Mouse (Mus musculus): Measurements from ENCODE around the gene Cygb. TPM values are rescaled to one million over a fixed set of nuclear protein-coding genes. Genes with fewer than 3 reads are reported as not detected.
"Not testable (repeated sequence)": the region's sequence is repeated elsewhere in the genome, so short reads cannot be mapped to it uniquely, and the experiment has no call there.

The Cygb gene
- polyA plus RNA-seq, 1 experiment: not detected

GRCm38 (mm10) chr11:116668381-116668825 lies 14.3 kb upstream of the Cygb start:
- Histone ChIP-seq H3K27ac (ENCODE audit: insufficient read depth, low read depth, low read length) (no peak overlapping the region), H3K4me1 (ENCODE audit: control insufficient read depth, insufficient read depth, low read length) (peaks cover 6% of the 10 kb centered on the region), H3K4me3 (ENCODE audit: insufficient read depth, low read length) (no peak overlapping the region)
- no peak for TF ChIP-seq CTCF (IDR thresholded peaks at IDR 0.05; ENCODE audit: low read depth, low read length)
- TF ChIP-seq POLR2A (IDR thresholded peaks at IDR 0.05; ENCODE audit: borderline replicate concordance, low read depth, low read length): no peak

- Histone ChIP-seq H3K4me1 (ENCODE audit: control insufficient read depth, insufficient read depth, low read length) (peaks cover 4% of the 10 kb centered on the region), H3K4me3 (ENCODE audit: insufficient read depth, low read length) (no peak overlapping the region), H3K27ac (ENCODE audit: insufficient read depth, low read depth, low read length) (no peak overlapping the region)
- TF ChIP-seq CTCF (IDR thresholded peaks at IDR 0.05; ENCODE audit: low read depth, low read length) (no peak), POLR2A (IDR thresholded peaks at IDR 0.05; ENCODE audit: borderline replicate concordance, low read depth, low read length) (no peak)
Measured at GRCm38 (mm10) chr11:116667930-116668329, 13.8 kb upstream of the Cygb start.

GRCm38 (mm10) chr11:116667012-116667411 lies 12.9 kb upstream of the Cygb start:
- H3K4me3 ChIP-seq (ENCODE audit: insufficient read depth, low read length); H3K4me1 ChIP-seq (ENCODE audit: control insufficient read depth, insufficient read depth, low read length); H3K27ac ChIP-seq (ENCODE audit: insufficient read depth, low read depth, low read length): not testable (repeated sequence)

- no peak for TF ChIP-seq POLR2A (IDR thresholded peaks at IDR 0.05; ENCODE audit: borderline replicate concordance, low read depth, low read length)
- no peak for TF ChIP-seq CTCF (IDR thresholded peaks at IDR 0.05; ENCODE audit: low read depth, low read length)
- Histone ChIP-seq H3K27ac (ENCODE audit: insufficient read depth, low read depth, low read length) (no peak overlapping the region), H3K4me1 (ENCODE audit: control insufficient read depth, insufficient read depth, low read length) (peaks cover 4% of the 10 kb centered on the region), H3K4me3 (ENCODE audit: insufficient read depth, low read length) (no peak overlapping the region)
Measured at GRCm38 (mm10) chr11:116666566-116666965, 12.5 kb upstream of the Cygb start.

- Histone ChIP-seq H3K4me3 (ENCODE audit: insufficient read depth, low read length) (no peak overlapping the region), H3K4me1 (ENCODE audit: control insufficient read depth, insufficient read depth, low read length) (peaks cover 4% of the 10 kb centered on the region), H3K27ac (ENCODE audit: insufficient read depth, low read depth, low read length) (no peak overlapping the region)
- no peak for TF ChIP-seq CTCF (IDR thresholded peaks at IDR 0.05; ENCODE audit: low read depth, low read length)
Measured at GRCm38 (mm10) chr11:116665289-116665688, 11.2 kb upstream of the Cygb start.

- TF ChIP-seq CTCF (IDR thresholded peaks at IDR 0.05; ENCODE audit: low read depth, low read length) (no peak), POLR2A (IDR thresholded peaks at IDR 0.05; ENCODE audit: borderline replicate concordance, low read depth, low read length) (no peak)
- no peak overlapping the region for H3K4me3 ChIP-seq (ENCODE audit: insufficient read depth, low read length)
- H3K4me1 ChIP-seq (ENCODE audit: control insufficient read depth, insufficient read depth, low read length): peaks cover 4% of the 10 kb centered on the region
- no peak overlapping the region for H3K27ac ChIP-seq (ENCODE audit: insufficient read depth, low read depth, low read length)
Measured at GRCm38 (mm10) chr11:116661948-116662377, 7.8 kb upstream of the Cygb start.

- Histone ChIP-seq H3K4me1 (ENCODE audit: control insufficient read depth, insufficient read depth, low read length) (peaks cover 2% of the 10 kb centered on the region), H3K4me3 (ENCODE audit: insufficient read depth, low read length) (no peak overlapping the region), H3K27ac (ENCODE audit: insufficient read depth, low read depth, low read length) (no peak overlapping the region)
- TF ChIP-seq CTCF (IDR thresholded peaks at IDR 0.05; ENCODE audit: low read depth, low read length) (no peak), POLR2A (IDR thresholded peaks at IDR 0.05; ENCODE audit: borderline replicate concordance, low read depth, low read length) (no peak)
Measured at GRCm38 (mm10) chr11:116661291-116661947, 7.3 kb upstream of the Cygb start.

GRCm38 (mm10) chr11:116660181-116660580 lies 6.1 kb upstream of the Cygb start:
- TF ChIP-seq CTCF (IDR thresholded peaks at IDR 0.05; ENCODE audit: low read depth, low read length) (no peak), POLR2A (IDR thresholded peaks at IDR 0.05; ENCODE audit: borderline replicate concordance, low read depth, low read length) (no peak)
- Histone ChIP-seq H3K27ac (ENCODE audit: insufficient read depth, low read depth, low read length) (no peak overlapping the region), H3K4me3 (ENCODE audit: insufficient read depth, low read length) (no peak overlapping the region), H3K4me1 (ENCODE audit: control insufficient read depth, insufficient read depth, low read length) (no peaks in the 10 kb centered on the region)

- no peak overlapping the region for H3K4me3 ChIP-seq (ENCODE audit: insufficient read depth, low read length)
Measured at GRCm38 (mm10) chr11:116659027-116659621, 5.0 kb upstream of the Cygb start.

GRCm38 (mm10) chr11:116658238-116658637 lies 4.1 kb upstream of the Cygb start:
- no peak overlapping the region for H3K4me3 ChIP-seq (ENCODE audit: insufficient read depth, low read length)
- TF ChIP-seq POLR2A (IDR thresholded peaks at IDR 0.05; ENCODE audit: borderline replicate concordance, low read depth, low read length) (no peak), CTCF (IDR thresholded peaks at IDR 0.05; ENCODE audit: low read depth, low read length) (no peak)
- H3K27ac ChIP-seq (ENCODE audit: insufficient read depth, low read depth, low read length): no peak overlapping the region
- no peaks in the 10 kb centered on the region for H3K4me1 ChIP-seq (ENCODE audit: control insufficient read depth, insufficient read depth, low read length)

More at GRCm38 (mm10) chr11:116659027-116659621, 5.0 kb upstream of the Cygb start:
- no peak for TF ChIP-seq POLR2A (IDR thresholded peaks at IDR 0.05; ENCODE audit: borderline replicate concordance, low read depth, low read length)
- no peak for TF ChIP-seq CTCF (IDR thresholded peaks at IDR 0.05; ENCODE audit: low read depth, low read length)
- Histone ChIP-seq H3K4me1 (ENCODE audit: control insufficient read depth, insufficient read depth, low read length) (no peaks in the 10 kb centered on the region), H3K27ac (ENCODE audit: insufficient read depth, low read depth, low read length) (no peak overlapping the region)
